Mouse (Mus musculus) bone marrow macrophage, adult 2 months (primary cell): ENCODE measurements around the gene Lysmd1. TPM values are rescaled to one million over a fixed set of nuclear protein-coding genes. Genes with fewer than 3 reads are reported as not detected.
A peak's percentile ranks its signal among the peaks of the same experiment; 100 is the strongest.

ENCODE experiments used
- H3K27ac ChIP-seq: 2 replicates; pipeline ENCODE4 v1.5.1; 2012; ENCODE audit warnings: low read depth, low read length; ENCODE audit not compliant: insufficient read depth
- H3K4me1 ChIP-seq: 2 replicates; pipeline ENCODE4 v1.6.1; 2012; ENCODE audit warnings: low read length; ENCODE audit not compliant: control insufficient read depth, insufficient read depth
- H3K4me3 ChIP-seq: 2 replicates; pipeline ENCODE4 v1.5.1; 2012; ENCODE audit warnings: mild to moderate bottlenecking, low read length, moderate library complexity; ENCODE audit not compliant: insufficient read depth
- CTCF ChIP-seq: IDR thresholded peaks from 2 replicates; pipeline ENCODE4 v1.5.1; 2012; ENCODE audit warnings: low read depth, mild to moderate bottlenecking, low read length, moderate library complexity
- POLR2A ChIP-seq: IDR thresholded peaks from 2 replicates; pipeline ENCODE4 v1.6.1; 2012; ENCODE audit warnings: mild to moderate bottlenecking, low read depth, low read length, borderline replicate concordance
- polyA plus RNA-seq: library from polyadenylated mRNA; stranded (reverse); fragments of >200 nt; gene quantifications from 2 replicates; pipeline ENCODE4 v1.2.4, GENCODE M21; 2012; ENCODE audit not compliant: missing spikeins, insufficient read depth, insufficient read length

Lysmd1 gene
- polyA plus RNA-seq, 1 experiment: 5.6 TPM

GRCm38 (mm10) chr3:95159511-95159986, 25.7 kb downstream of the Lysmd1 start:
- Histone ChIP-seq H3K4me1 (peaks cover 6% of the 10 kb centered on the region; the same call in 1 of the 2 replicates), H3K27ac (no peak overlapping the region), H3K4me3 (peak overlapping the region; percentile 63)
- TF ChIP-seq CTCF (no peak), POLR2A (no peak)

GRCm38 (mm10) chr3:95159987-95160963, 26.4 kb downstream of the Lysmd1 start, which contains the start of gene Sema6c:
TSS of gene Sema6c (plus strand) at chr3:95160457.
- no peak within 1 kb of the TSS for H3K27ac ChIP-seq
- H3K4me3 ChIP-seq: peak within 1 kb of the TSS; percentile 72
- TF ChIP-seq CTCF (no peak), POLR2A (no peak)
- peaks cover 6% of the 10 kb centered on the region; the same call in 1 of the 2 replicates for H3K4me1 ChIP-seq

DNA sequence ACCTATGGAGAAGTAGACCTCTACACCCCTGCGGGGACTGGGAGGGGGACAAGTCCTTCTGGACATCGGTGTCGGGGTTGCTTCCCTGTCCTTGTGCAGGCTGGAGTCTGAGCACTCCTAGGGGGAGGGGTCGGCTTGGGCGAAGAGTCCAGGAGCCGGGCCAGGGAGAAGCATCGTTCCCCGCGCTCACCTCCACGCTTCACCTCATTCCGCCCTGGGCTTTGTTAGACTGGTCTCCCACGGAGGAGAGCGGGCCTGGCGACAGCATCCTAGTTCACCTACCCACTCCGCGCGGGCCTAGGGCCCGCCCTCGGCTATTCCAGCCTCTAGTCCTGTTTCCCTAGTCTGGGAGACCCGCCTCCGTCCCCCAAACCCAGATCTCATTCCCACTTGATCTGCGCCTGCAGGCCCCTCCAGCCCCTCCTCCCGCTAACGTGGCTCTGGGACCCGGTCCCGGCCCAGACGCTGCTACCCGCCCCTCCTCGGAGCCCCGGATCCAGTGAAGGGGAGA, 27.2 kb downstream of the Lysmd1 start:
- H3K4me3 ChIP-seq: peak overlapping the region; percentile 72
- peaks cover 6% of the 10 kb centered on the region; the same call in 1 of the 2 replicates for H3K4me1 ChIP-seq
- H3K27ac ChIP-seq: no peak overlapping the region
- TF ChIP-seq CTCF: no peak
- TF ChIP-seq POLR2A: no peak

DNA sequence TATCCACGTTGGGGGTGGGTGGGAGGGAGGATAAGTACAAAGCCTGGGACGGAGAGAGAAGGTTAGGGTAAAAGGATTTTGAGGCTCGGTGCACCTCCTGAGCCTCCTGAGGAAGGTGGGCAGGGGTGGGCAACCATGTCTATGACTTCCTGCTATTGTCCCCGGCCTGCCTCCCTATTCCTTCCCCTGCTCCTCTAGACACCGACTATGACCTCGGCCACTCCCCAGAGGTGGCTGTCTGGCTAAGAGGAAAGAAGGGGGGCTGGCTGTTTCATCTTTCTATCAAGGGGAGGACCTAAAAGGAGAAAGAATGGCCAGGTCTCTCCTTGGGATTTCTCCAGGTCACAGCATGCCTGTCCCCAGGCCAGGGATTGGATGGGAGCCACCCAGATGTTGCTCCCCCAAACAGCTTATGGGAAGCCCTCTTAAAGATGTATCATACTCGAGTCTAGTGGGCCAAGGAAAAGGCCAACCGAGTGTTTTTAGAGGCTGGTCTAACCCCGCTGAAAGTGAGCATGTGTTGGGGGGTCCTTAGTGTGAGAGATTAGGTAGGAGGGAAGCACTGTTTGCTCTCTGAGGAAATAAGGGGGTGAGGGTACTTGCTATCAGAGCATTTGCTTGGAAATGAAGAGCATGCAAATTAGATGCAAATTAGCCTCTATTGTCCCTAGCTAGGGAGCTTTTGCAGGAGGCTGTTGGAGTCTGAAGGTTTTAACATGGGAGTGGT, 27.9 kb downstream of the Lysmd1 start:
- Histone ChIP-seq H3K4me1 (peaks cover 6% of the 10 kb centered on the region; the same call in 1 of the 2 replicates), H3K4me3 (no peak overlapping the region)
- no peak for TF ChIP-seq CTCF
- no peak for TF ChIP-seq POLR2A

GRCm38 (mm10) chr3:95162345-95162628, 28.4 kb downstream of the Lysmd1 start:
- Histone ChIP-seq H3K4me1 (peaks cover 6% of the 10 kb centered on the region; the same call in 1 of the 2 replicates), H3K27ac (no peak overlapping the region), H3K4me3 (no peak overlapping the region)
- TF ChIP-seq POLR2A: no peak
- TF ChIP-seq CTCF: no peak

More for the DNA sequence above, 27.9 kb downstream of the Lysmd1 start:
- no peak overlapping the region for H3K27ac ChIP-seq

GRCm38 (mm10) chr3:95163419-95164255, 29.7 kb downstream of the Lysmd1 start:
- Histone ChIP-seq H3K4me3 (no peak overlapping the region), H3K4me1 (peaks cover 6% of the 10 kb centered on the region; the same call in 1 of the 2 replicates), H3K27ac (no peak overlapping the region)
- TF ChIP-seq POLR2A (no peak), CTCF (no peak)

DNA sequence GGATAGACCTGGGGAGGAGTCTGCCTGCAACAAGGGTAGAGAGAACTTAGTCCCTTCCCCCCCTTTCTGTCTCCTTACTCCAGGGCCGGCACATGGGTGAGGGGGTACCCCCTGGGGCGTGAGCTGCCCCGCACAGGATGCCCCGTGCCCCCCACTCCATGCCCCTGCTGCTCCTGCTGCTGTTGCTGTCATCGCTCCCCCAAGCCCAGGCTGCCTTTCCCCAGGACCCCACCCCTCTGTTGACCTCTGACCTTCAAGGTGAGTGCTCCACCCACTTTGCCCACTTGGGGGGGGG, 30.3 kb downstream of the Lysmd1 start:
- no peak overlapping the region for H3K27ac ChIP-seq
- H3K4me3 ChIP-seq: no peak overlapping the region
- peaks cover 6% of the 10 kb centered on the region; the same call in 1 of the 2 replicates for H3K4me1 ChIP-seq
- no peak for TF ChIP-seq CTCF
- TF ChIP-seq POLR2A: no peak

GRCm38 (mm10) chr3:95164840-95165239, 31.0 kb downstream of the Lysmd1 start:
- TF ChIP-seq POLR2A (no peak), CTCF (no peak)

GRCm38 (mm10) chr3:95169996-95170395, 36.1 kb downstream of the Lysmd1 start:
- TF ChIP-seq POLR2A: no peak

More at GRCm38 (mm10) chr3:95164840-95165239, 31.0 kb downstream of the Lysmd1 start:
- Histone ChIP-seq H3K4me3 (no peak overlapping the region), H3K4me1 (peaks cover 3% of the 10 kb centered on the region; the same call in 1 of the 2 replicates), H3K27ac (no peak overlapping the region)

More at GRCm38 (mm10) chr3:95169996-95170395, 36.1 kb downstream of the Lysmd1 start:
- no peaks in the 10 kb centered on the region for H3K4me1 ChIP-seq
- H3K27ac ChIP-seq: no peak overlapping the region
- H3K4me3 ChIP-seq: no peak overlapping the region
